Mouse (Mus musculus) adrenal gland, postnatal 4 days (tissue): ENCODE data around the gene 4930558K02Rik. TPM values are rescaled to one million over a fixed set of nuclear protein-coding genes. Genes with fewer than 3 reads are reported as not detected.
A peak's percentile ranks its signal among the peaks of the same experiment; 100 is the strongest.

Experiments
- DNase-seq, 2 experiments: peaks; one replicate each; pipeline ENCODE4 v3.0.0; 2021 to 2022; ENCODE audit warnings: low spot score in 2 of 2, mixed read lengths in 2 of 2
- long read RNA-seq, 2 experiments: library from polyadenylated mRNA; stranded (forward); transcript quantifications; one replicate each; pipeline ENCODE4 v2.0.0; 2021
- total RNA-seq, 2 experiments: library from RNA; stranded (reverse); gene quantifications; 2 replicates each; pipeline ENCODE4 v1.2.3; 2021

4930558K02Rik gene
- total RNA-seq = under 1 TPM in 1 of 2 experiments, not detected in 1; 0.31 TPM
- long read RNA-seq, experiment 1 = 0 reads
- long read RNA-seq, experiment 2 = 0 reads

- no peak for DNase-seq
Observed at GRCm38 (mm10) chr1:161979536-161979935, at the start of gene 4930558K02Rik. TSS of gene 4930558K02Rik (minus strand) at chr1:161979636.

DNA sequence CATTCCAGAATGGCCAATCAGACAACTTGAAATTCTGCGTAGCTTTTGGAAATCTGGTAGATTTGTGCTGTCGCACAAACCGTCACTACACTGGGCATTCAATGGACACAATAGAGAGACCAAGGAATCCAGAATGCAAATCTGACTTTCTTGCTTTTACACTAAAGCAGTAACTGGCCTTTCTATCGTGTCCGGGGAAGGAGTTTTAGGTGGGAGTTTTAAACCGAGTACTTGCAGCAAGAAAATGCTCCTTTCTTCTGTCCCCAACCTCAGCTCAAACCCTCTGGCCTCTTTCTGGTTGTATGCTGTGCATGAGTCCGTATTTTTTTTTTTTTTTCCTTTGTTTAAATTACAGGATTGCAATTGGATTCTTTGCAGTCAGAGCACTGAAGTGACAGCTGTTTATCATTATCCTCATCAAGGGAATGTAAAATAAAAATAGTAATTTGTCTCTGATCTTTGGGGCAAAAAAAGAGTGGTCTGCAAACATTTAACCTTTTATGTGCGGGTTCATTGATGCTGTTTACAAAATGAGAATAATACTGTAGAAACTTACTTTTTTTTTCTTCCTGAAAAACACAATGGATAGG lies 44.3 kb upstream of the 4930558K02Rik start:
- no peak for DNase-seq

DNA sequence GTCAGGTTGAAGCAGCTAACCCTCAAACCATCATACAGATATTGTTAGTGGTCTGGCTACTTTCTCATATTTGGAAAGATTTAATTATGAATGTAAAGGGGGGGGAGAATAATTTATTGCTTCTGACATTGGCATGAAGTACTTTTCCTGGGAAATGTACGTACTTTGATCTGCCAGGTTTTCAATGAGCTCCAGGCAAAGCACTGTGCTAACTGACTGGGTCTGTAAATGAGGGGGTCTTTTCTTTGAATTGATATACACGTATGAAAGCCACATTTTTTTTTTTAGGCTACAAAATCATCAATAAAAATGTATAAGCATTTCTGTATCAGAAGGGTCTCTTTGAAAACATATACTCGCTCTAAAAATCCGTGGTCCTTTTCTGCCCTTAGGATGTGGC lies 41.3 kb upstream of the 4930558K02Rik start:
- DNase-seq = no peak

DNA sequence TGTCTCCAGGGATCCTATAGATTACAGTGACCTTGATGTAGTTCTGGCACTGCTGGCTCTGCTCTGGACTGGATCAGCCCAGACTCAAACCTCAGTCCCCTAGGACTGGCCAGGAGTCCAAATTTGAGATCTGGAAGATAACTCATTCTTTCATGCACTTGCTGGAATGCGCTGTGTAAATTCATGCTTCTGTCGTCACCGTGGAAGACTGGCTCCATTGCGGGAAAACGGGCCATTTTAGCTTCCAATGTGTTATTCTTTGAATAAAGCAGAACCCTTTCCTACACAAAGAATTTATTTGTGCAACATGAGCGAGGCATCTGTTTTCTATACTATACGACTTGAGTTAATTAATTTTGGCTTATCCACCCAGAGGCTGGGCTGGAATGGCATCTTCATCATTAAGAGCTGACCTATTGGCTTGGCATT lies 40.9 kb upstream of the 4930558K02Rik start:
- DNase-seq = no peak

DNA sequence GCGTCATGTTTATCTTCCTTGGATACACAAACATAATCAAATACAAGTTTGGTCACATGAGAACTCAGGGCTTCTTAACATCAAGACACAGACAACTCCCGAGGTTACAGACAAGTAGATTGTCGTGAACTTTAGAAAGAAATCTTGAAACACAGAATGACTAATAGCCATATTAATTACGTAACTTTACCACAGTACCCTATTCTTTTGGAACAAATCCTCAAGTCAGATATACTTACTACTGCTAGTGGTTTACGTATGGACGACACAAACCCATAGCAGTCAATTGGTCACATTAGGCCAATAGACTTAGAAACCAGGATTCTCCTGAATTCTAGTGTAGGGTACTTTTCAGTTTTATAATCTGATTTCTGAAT lies 39.2 kb upstream of the 4930558K02Rik start:
- DNase-seq = no peak

DNA sequence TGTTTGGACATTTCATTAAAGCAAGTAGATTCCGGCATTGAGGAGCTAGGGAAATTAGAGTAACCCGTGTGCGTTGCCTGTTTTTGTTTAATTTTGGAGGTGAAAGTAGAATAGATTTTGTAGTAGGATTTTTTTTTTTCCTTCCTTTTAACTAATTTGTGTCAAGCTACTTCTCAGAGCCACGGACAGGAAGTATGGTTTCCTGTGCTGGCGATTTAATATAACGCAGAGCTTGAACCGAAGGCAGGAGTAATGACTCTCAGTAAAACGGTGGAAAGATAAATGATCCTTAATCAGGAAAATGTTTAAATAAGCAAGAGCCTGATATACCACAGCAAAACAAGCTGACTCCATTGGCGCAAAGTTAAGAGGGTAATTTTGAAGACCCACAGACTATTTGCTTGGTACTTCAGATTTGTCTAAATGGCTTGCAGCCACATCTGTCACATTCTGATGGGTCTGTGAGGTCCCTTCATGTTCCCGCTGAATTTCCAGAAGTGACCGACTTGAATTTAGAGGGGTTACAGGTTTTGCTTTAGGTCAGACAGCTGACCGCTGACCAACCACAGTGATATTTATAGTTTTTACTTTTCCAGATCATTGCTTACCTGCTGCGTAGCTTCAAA lies 38.7 kb upstream of the 4930558K02Rik start:
- DNase-seq = no peak

DNA sequence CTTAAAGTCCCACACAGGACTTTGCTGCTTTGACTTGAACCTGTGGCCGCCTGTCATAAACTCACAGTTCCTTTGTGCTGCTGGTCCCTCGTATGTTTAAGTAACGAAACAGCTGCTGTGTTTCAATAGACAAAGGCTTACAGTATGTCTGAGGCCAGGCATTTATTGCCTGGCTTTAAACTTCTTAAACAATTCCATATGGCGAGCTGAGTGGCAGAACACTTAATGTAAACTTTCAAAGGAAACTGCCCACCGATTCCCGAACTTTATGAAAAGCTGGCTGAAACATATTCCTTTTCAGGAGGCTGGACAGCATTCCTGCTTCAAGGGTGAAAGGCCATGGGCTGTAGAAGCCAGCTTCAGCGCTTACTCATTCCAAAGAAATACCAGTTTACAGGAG lies 37.5 kb upstream of the 4930558K02Rik start:
- no peak for DNase-seq

DNA sequence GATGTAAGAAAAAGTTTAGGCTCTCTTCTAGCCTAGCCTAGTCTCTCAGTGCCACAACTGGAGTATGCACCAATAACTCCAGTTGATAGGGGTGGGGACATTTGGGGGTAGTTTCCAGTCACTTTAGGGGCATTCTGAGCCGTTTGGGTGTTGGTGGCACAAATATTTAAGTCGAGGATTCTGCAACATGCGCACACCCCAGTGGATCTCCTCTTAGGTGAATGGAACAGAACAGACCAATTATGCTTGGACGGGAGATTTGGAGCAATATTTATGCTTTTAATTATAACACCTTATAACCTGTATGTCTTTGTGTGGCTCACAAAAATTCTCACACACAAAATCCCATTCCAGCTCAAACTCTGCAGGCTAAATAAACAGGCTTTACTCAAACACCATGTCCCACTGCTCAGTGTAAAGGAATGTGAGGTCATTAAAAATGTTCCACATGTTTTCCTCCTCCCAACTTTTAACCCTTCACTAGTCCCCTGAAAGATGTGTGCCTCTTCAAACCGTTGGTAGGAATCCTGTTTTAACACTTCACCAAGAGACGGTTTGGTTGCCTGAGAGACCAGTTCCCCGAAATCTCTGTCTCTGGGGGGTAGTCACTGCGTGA lies 35.9 kb upstream of the 4930558K02Rik start:
- DNase-seq = no peak

DNA sequence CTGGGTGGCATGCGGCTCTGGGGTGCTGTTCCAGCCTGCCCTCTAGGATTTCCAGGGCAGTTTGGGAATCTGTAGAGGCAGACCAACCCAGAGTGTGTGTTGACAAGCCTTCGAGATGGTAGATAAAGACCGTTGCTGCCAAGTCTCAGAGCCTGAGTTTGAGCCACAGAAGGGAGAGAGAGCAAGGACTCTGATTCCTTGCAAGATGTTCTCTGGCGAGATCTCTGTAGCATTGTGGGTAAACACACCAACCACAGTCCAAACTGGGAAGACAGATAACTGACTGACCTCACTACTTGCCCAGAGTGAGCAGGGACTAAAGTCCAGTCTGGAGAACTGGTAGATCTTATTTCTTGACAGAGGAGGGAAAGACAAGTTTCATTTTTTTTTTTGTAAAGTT lies 34.1 kb upstream of the 4930558K02Rik start:
- no peak for DNase-seq

DNA sequence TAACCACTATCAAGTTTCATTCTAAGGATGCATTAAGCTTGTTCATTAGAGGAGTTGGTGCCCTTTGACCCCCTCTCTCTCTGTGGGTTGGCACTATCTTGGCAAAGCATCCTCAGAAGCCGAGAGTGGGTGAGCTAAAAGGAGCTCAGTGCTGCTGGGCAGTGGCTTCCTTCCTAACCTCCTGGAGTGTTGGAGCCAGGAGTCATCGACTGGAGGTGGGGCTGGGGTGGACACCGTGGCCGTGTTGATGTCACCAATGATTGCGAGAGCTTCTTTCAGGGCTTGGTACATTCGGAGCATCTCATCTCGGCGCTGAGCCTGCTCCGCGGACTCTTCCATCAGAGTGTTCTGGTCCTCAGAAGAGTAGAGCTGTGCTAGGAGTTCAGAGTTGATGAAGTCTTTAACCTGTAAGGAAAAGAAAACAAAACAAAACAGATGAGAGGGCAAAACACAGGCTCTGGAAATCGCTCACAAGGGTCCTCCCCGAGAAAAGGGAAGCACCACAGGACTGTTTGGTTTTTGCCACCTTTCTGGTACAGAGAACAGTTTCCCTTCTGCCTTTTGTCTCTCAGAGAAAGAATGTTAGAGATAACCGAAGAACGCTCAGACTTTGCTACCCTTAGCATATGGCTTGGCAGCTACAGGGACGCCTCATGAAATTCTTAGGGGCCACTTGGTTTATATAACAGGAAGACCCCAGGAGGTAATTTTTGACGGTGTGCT lies 32.2 kb upstream of the 4930558K02Rik start:
- DNase-seq = no peak

DNA sequence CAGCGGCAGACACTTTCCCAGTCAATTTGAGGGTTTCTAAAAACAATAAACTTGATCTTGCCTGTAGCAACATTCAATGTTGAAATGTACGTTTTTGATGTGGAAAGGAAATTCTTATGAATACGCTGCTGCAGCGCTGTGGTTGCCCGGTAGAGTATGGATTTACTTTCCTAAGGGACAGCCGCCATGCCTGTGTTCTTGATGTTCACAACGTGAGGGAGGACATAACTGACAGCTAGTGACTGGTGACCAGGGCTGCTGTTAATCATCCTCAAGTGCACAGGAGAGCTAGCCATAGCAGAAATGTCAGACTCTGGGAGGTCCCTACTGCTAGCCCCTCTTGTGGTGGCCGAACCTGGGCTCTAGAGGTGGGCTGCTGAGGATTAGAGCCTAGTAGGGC lies 29.6 kb upstream of the 4930558K02Rik start:
- no peak for DNase-seq

GRCm38 (mm10) chr1:162008631-162009067 lies 29.2 kb upstream of the 4930558K02Rik start:
- no peak for DNase-seq

DNA sequence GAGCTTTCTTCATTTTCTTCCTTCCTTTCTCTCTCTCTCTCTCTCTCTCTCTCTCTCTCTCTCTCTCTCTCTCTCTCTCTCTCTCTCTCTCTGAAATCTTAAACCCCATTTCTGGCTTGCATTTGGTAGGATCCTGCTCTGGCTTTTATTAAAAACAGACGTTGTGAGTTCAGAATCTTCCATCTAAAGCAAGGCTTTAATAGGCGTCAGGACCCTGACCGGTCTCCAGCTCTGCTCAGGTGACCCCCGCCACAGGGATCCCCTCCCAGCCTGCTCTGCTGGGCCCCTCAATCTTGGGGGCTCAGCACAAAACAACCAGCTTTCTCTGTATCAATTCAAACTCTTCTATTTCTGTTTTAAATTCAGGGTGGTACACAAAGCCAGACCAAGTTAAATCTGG lies 28.8 kb upstream of the 4930558K02Rik start:
- DNase-seq = no peak

DNA sequence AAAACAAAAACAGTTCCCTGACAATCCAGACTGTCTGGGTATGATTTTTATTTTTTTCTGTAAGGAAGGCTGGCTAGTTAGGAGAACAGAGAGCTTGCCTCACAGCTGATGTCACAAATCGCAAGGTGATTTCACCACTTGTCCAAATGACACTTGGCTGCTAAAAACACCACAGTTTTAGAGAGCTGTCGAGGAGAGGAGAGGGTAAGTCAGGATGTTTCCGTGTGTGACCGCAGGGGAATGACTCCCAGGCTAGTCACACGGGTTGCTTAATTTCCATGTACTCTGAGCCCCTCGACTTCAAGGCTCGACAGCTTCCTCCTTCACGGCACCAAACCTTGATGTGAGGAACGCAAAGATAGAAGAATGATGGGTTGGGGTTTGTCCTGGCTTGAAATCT lies 26.7 kb upstream of the 4930558K02Rik start:
- DNase-seq = no peak

DNA sequence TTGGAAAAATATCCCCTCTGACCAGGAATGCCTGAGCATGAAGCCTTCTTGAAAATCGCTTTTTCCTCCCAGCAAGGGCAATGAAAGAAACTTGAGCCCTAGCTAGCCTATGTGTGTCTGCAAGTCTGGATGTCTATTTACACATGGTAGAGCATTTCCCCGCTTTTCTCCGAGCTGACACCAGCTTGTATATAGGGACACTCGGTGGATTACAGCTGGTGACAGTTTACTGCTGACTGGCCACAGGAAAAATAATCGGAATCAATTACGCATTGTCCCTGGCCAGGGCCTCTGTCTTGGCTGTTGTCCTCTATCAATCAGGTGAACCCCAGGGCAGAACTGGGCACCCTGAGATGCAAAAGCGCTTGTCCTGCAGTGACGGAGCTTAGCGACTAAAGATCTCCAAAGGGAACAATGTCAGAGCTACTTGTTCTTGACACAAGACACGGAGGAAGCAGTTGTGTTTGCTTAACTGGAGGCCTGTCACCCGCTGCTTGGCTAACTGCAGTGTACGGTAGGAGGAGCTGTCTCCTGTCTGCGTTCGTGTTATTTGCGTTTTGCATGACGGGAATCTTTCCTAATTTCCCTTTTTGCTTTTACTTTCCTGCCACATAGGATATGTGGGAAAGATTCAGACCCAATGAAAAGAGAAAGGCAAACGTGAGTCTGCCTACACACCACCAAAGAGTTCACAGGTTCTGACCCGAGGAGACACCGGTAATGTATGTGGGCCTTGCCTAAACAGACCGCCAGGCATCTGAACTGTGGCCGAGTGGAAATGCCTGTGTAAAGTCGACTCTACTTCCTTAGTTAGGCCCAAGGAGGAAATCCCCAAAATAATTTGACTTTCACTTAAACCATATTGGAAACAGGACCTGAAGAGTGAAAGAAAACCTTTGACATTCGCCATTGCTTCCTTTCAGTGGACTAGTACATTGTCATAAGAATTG lies 25.7 kb upstream of the 4930558K02Rik start:
- DNase-seq = no peak

- no peak for DNase-seq
Observed at GRCm38 (mm10) chr1:162004518-162004780, 25.0 kb upstream of the 4930558K02Rik start.

DNA sequence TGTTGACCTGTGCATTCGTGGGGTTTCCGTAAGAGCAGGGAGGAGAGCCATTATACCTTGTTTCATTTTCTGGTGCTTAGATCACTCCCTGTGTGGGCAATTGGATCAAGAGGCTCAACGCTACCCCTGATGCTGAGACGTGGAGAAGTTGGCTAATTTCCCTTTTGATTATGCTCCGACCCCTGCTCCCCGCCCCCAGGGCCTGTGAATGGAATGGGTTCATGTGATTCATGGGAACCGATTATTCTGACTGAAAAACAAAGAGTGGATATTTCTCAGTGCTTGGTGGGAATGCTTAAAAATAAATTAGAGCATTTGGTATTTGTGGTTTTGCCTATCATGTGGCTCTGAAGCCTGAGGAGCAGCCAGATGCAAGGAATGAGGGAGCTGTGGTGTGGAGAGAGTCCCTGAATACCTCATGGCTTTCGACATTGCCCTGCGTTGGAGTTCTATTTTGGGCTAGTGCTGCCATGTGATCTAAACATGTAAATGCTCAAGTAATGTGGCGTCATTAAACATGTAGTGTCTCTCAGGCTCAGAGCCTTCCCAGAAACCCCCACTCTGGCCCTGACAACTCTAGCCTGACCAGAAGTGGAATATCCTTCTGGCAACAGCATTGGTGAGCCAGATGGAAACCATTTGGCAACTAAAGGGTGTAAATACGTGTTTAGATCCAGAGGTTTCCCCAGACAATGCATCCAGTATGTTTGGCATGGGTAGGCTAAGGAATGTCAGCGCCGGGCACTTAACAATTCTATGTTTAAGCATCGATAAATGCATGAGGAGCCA lies 24.5 kb upstream of the 4930558K02Rik start:
- DNase-seq = no peak

- DNase-seq = no peak
Observed at GRCm38 (mm10) chr1:162001328-162001727, 21.9 kb upstream of the 4930558K02Rik start.

DNA sequence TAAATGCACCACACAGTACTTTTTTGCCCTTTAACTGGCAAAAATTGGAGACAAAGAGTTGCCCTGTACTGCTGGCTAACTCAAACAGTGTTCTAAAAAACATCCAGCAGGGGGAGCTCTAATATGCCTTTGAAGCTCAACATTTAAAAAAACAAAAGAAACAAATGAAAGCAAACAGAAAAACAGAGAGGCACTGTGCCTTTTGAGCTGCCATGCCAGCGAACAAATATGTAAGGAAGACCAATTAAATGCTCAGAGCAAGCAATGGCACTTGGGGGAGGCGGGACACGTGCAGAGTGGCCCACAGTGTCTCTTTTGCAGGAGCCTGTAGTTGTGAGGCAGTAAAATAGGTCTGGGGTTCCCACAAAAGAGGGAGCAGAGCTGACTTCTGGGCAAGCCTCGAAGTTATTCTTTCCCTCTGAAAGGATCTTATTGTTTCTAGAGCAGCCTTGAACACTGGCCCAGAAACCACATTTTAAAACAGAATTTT lies 20.5 kb upstream of the 4930558K02Rik start:
- peak in 1 of 2 experiments; percentile 17 for DNase-seq

DNA sequence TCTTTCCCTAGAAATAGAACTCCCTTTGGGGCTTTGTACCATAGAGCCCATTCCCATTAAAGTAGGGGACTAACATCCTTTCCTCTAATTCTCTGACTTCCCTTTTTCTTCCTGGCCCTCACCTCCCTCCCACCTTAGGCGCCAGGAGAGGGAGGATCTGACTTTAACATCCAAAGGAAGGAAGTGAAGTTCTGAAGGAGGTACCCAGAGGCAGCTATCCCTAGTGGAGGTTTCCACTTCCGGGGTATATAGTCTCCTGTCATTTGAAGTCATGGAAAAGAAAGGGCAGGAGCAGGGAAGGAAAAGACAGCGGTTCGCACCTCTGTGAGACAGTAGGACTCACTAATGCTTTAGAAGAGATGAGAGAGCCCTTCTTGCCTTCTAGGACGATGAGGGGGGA lies 19.9 kb upstream of the 4930558K02Rik start:
- no peak for DNase-seq
